Mouse (Mus musculus) monocyte, adult 2 months (primary cell): Measurements from ENCODE around the gene Larp4b.

Experiments
- DNase-seq, 2 experiments: peaks; one replicate each; pipeline ENCODE4 v3.0.0; 2022; ENCODE audit warnings: low spot score in 2 of 2, low read depth in 1 of 2

Larp4b gene

GRCm38 (mm10) chr13:9122045-9122444 is 28.4 kb downstream of the Larp4b start:
- DNase-seq = no peak

- DNase-seq = peak; percentile 19 to 28
Measured at GRCm38 (mm10) chr13:9125193-9125592, 31.5 kb downstream of the Larp4b start.

GRCm38 (mm10) chr13:9127715-9128114 is 34.0 kb downstream of the Larp4b start:
- no peak for DNase-seq

- DNase-seq = peak in 1 of 2 experiments; percentile 9
Measured at GRCm38 (mm10) chr13:9128707-9129314, 35.1 kb downstream of the Larp4b start.

DNA sequence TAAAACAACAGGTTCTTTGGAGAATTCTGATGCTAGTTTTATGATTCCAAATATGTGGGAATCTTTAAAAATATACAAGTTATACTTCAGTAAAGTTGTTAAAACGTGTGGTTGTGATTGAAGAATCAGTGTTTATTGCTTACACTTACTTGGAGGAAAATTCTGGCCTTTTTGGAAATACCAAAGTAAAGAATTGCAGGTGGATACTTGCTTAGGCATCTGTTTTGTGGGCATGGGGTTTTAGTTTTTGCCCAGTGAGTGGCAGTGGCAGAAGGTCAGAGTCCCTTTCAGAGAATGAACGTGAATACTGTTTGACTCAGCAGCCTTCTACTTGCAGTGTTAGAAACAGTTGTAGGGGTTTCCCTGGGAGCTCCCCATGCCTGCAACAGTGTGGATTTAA is 40.7 kb downstream of the Larp4b start:
- DNase-seq = no peak

GRCm38 (mm10) chr13:9136088-9136487 is 42.4 kb downstream of the Larp4b start:
- DNase-seq = no peak

- no peak for DNase-seq
Measured at GRCm38 (mm10) chr13:9136733-9137132, 43.1 kb downstream of the Larp4b start.

GRCm38 (mm10) chr13:9139466-9139991 is 45.8 kb downstream of the Larp4b start:
- no peak for DNase-seq

GRCm38 (mm10) chr13:9140204-9140603 is 46.5 kb downstream of the Larp4b start:
- DNase-seq = no peak

GRCm38 (mm10) chr13:9142371-9142770 is 48.7 kb downstream of the Larp4b start:
- DNase-seq = no peak

- no peak for DNase-seq
Measured at GRCm38 (mm10) chr13:9148830-9149229, 55.1 kb downstream of the Larp4b start.

- DNase-seq = peak in 1 of 2 experiments; percentile 19
Measured at GRCm38 (mm10) chr13:9149473-9150217, 56.0 kb downstream of the Larp4b start.

- DNase-seq = no peak
Measured at GRCm38 (mm10) chr13:9151100-9151499, 57.4 kb downstream of the Larp4b start.

DNA sequence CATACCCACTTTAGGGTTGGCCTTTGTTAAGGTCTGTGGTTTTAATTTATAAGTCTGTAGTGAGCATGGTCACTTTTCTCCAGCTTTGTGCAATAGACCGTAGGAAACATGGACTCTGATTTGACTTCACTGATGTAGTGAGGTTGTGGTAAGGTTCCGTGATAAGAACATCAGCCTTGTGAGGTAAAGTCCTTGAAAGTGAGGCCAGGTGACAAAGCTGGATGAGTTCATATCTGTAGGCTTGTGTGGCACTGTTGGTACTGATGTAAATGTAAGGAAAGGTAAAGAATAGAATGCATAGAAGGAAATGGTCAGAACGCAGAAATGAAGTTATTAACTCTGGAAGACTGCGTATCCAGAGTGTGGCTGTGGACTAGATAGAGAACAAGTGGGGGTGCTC is 57.9 kb downstream of the Larp4b start:
- DNase-seq = no peak

GRCm38 (mm10) chr13:9152267-9152666 is 58.6 kb downstream of the Larp4b start:
- no peak for DNase-seq

DNA sequence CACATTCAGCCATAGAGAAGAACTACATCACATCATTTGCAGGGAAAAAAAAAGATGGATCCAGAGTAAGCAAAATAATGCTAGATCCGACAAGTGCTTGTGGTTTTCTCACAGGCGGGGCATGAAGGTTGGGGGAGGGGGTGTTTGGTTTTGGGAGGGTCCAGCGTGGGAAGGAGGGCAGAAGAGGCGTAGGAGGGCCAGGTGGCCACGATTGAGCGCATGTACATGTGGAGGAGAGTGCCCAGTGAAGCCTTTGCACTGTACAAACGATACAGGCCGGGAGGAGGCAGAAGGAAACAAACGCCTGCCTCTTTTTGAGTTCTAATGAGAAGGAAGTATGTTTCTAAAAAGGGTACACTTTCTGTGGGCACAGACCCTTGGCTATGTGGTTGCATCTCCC is 60.1 kb downstream of the Larp4b start:
- no peak for DNase-seq

DNA sequence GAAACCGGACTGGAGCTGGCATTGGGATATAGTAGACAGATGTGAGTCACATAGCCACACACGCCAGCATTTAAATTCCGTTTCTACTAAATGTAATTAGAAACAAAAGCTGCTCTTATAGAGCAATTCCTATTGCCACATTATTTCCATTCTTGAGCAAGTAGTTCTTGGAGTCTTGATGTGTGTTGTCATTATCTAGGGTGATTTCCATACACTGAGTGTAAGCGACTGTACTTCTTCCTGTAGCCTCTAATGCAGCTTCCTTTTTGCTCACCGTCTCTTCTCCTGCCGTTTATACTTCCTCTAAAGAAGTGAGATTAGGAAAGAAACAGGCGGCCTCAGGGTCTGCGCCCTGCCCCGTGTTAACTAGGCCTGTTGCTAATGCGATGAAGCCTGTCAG is 65.6 kb downstream of the Larp4b start:
- no peak for DNase-seq

DNA sequence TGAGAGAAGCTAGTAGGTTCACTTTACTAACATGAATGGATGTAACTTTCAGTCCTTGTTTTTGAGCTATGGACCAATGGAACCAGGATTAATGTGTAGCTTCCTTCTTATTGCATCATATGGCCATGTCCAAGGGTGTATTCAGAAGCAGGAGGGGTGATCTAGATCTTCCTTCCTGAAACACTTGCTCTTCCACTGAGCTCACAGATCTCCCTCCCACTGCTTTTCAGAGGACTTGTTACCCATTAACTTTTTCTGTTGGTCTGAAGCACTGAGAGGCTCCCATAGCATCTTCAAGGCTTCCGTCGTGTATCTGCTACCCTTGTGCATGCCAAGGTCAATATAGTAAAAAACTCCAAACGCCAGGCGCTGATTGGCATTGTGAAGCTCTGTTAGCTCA is 69.2 kb downstream of the Larp4b start:
- no peak for DNase-seq

- no peak for DNase-seq
Measured at GRCm38 (mm10) chr13:9167842-9168241, 74.2 kb downstream of the Larp4b start.

- no peak for DNase-seq
Measured at GRCm38 (mm10) chr13:9169616-9170015, 75.9 kb downstream of the Larp4b start.

DNA sequence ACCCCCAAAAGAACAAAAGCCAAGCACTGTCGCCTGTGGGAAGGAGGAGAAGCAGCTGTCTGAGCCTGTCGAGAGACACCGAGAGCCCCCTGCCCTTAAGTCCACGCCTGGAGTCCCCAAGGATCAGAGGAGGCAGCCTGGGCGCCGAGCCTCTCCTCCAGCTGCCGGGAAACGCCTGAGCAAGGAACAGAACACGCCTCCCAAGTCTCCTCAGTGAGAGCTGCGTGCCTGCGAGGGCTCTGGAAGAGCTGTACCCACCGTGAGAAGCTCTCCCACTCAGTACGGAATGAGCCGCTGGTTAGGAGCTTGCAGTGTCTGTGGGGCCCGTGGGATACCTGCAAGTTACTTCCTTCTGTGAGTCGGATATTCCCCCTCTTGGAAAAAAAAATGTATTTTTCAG is 77.0 kb downstream of the Larp4b start:
- no peak for DNase-seq

DNA sequence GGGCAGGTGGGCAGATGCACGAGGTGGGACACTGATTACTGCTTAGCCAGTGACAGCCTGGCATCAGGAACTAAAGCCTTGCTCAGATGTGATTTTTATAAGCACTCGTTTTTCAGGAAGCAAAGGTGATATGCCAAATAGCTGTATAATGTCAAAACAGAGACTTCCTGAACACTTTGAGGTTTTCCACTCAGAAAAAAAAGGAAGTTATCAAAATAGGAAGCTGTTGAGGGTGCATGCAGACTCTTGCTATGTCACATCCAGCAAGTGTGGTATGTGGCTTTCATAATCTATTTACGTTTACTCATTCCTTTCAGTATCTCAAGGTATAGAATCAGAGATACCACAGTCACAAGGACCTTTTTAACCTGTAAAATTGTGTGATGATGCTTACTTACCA is 79.7 kb downstream of the Larp4b start:
- DNase-seq = no peak

DNA sequence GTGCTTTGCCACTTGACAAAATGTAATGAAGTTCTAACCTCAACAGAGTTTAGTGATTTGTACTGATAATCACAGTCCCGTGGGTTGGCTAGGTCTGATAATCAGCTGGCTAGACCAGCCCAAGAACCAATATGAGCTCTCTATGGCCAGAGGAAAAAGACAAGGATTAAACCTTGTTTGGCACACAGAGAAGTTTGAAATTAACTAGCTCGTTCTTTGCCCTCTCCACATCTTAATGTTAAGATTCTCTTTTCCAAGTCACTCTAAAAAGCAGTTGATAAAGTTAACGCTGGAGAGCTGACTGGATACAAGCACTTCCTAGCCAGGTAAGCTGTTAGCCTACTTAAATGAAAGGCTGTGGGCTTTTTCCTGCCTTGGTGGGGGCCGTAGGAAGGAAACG is 81.5 kb downstream of the Larp4b start:
- DNase-seq = no peak
